Comparison of ENCODE assay signal across 20 mouse cellular contexts in genomic region chr9:32713790-32714189, GRCm38 (mm10).
DNase-seq lines count a peak whose midpoint lies in the region; ATAC-seq and TF ChIP-seq lines count a peak whose summit lies in the region.
"Had no signal": no experiment of that assay in that cellular context is flagged by ENCODE, and none has a peak within 500 bp of the region (broad histone marks: within the 10 kb centered on the region; RNA-seq: fewer than 3 reads in every experiment).

No protein-coding gene starts in this region.

- no peak for DNase-seq in embryonic facial prominence, embryonic 10.5 days (ENCODE audit: low spot score)
- DNase-seq in heart, postnatal 0 days (ENCODE audit: low spot score) = no peak
- DNase-seq in heart, adult 11 months = no peak
- no peak for DNase-seq in thymus, adult 2 months
- no peak for DNase-seq in thymus, postnatal 10 days (ENCODE audit: low spot score in 2 of 2)
- DNase-seq in cerebellum, postnatal 4 days (ENCODE audit: low spot score in 2 of 2) = no peak
- DNase-seq: cerebellum, postnatal 10 days; embryo, embryonic 11 days; kidney, postnatal 14 days; layer of hippocampus, adult 9-11 months; lung, postnatal 14 days; spleen, adult 18-20 months had no signal

- no peak overlapping the region for H3K9ac ChIP-seq in embryonic facial prominence, embryonic 15.5 days
- H3K9ac ChIP-seq in heart, postnatal 0 days (replicated peaks; ENCODE audit: low read depth, low read length) = no peak overlapping the region
- H3K9ac ChIP-seq: forebrain, embryonic 13.5 days; hindbrain, embryonic 14.5 days; intestine, embryonic 15.5 days; liver, embryonic 12.5 days; neural tube, embryonic 12.5 days had no signal

- H3K27ac ChIP-seq in embryonic facial prominence, embryonic 15.5 days (replicated peaks) = peak overlapping the region; percentile 18
- H3K27ac ChIP-seq in embryonic facial prominence, embryonic 10.5 days (replicated peaks) = no peak overlapping the region
- peak overlapping the region; percentile 63; the same call in 1 of the 2 replicates for H3K27ac ChIP-seq in heart, postnatal 0 days (ENCODE audit: low read depth)
- peak overlapping the region; percentile 47 for H3K27ac ChIP-seq in thymus, adult 2 months (ENCODE audit: control insufficient read depth, insufficient read depth, low read length)
- H3K27ac ChIP-seq: forebrain, embryonic 13.5 days; hindbrain, embryonic 14.5 days; intestine, embryonic 15.5 days; liver, embryonic 12.5 days; neural tube, embryonic 12.5 days had no signal

- ATAC-seq in embryonic facial prominence, embryonic 15.5 days (ENCODE audit: insufficient number of reproducible peaks, low FRiP score, low TSS enrichment, low read depth) = no peak
- no peak for ATAC-seq in heart, postnatal 0 days (ENCODE audit: insufficient read depth, low read depth)
- no peak for ATAC-seq in frontal cortex, adult (ENCODE audit: low TSS enrichment)
- ATAC-seq: forebrain, embryonic 13.5 days; intestine, embryonic 15.5 days; liver, embryonic 12.5 days; midbrain, embryonic 16.5 days had no signal

- peaks cover 88% of the 10 kb centered on the region for H3K4me1 ChIP-seq in embryonic facial prominence, embryonic 15.5 days
- H3K4me1 ChIP-seq in embryonic facial prominence, embryonic 10.5 days = peaks cover 97% of the 10 kb centered on the region
- H3K4me1 ChIP-seq in heart, postnatal 0 days (ENCODE audit: control insufficient read depth, insufficient read depth) = peaks cover 64% of the 10 kb centered on the region
- H3K4me1 ChIP-seq in thymus, adult 2 months (replicated peaks; ENCODE audit: control insufficient read depth, insufficient read depth, low read length) = peaks cover 74% of the 10 kb centered on the region

- no peaks in the 10 kb centered on the region for H3K27me3 ChIP-seq in embryonic facial prominence, embryonic 15.5 days
- peaks cover 8% of the 10 kb centered on the region; the same call in 1 of the 2 replicates for H3K27me3 ChIP-seq in embryonic facial prominence, embryonic 10.5 days (replicated peaks; ENCODE audit: low read depth, poor library complexity, severe bottlenecking)
- no peaks in the 10 kb centered on the region for H3K27me3 ChIP-seq in heart, postnatal 0 days (ENCODE audit: control insufficient read depth, insufficient read depth, low read length)
- no peaks in the 10 kb centered on the region for H3K27me3 ChIP-seq in thymus, adult 2 months (ENCODE audit: control insufficient read depth, insufficient read depth, low read length)
- H3K27me3 ChIP-seq: intestine, embryonic 15.5 days had no signal

- H3K9me3 ChIP-seq in embryonic facial prominence, embryonic 15.5 days (replicated peaks) = no peaks in the 10 kb centered on the region
- H3K9me3 ChIP-seq in embryonic facial prominence, embryonic 10.5 days = no peaks in the 10 kb centered on the region
- no peaks in the 10 kb centered on the region for H3K9me3 ChIP-seq in heart, postnatal 0 days (replicated peaks; ENCODE audit: control insufficient read depth, low read length)
- H3K9me3 ChIP-seq: forebrain, embryonic 13.5 days; intestine, embryonic 15.5 days; liver, embryonic 12.5 days had no signal

- 43% methylated on average over 4 of the region's 4 CpGs for WGBS in embryonic facial prominence, embryonic 15.5 days
- 70% methylated on average over 4 of the region's 4 CpGs for WGBS in embryonic facial prominence, embryonic 10.5 days
- 51% methylated on average over 4 of the region's 4 CpGs for WGBS in heart, postnatal 0 days
- 78% methylated on average over 4 of the region's 4 CpGs for WGBS in thymus, adult 2 months

- TF ChIP-seq CTCF in heart, postnatal 0 days (IDR thresholded peaks at IDR 0.05; ENCODE audit: low read depth) = no peak
- no peak for TF ChIP-seq CTCF in thymus, adult 2 months (IDR thresholded peaks at IDR 0.05; ENCODE audit: borderline replicate concordance, control insufficient read depth, extremely low read depth, insufficient read depth, low read length, poor library complexity)

- no peak overlapping the region for H3K4me2 ChIP-seq in embryonic facial prominence, embryonic 15.5 days (replicated peaks)
- no peak overlapping the region for H3K4me2 ChIP-seq in heart, postnatal 0 days (ENCODE audit: low read depth, low read length)
- H3K4me2 ChIP-seq: forebrain, embryonic 13.5 days; hindbrain, embryonic 14.5 days; intestine, embryonic 15.5 days; liver, embryonic 12.5 days; neural tube, embryonic 12.5 days had no signal

- no peak for TF ChIP-seq POLR2A in thymus, adult 2 months (IDR thresholded peaks at IDR 0.05; ENCODE audit: control insufficient read depth, extremely low read depth, insufficient read depth, low read length, poor library complexity)

- no peak overlapping the region for H3K4me3 ChIP-seq in embryonic facial prominence, embryonic 15.5 days (replicated peaks)
- no peak overlapping the region for H3K4me3 ChIP-seq in embryonic facial prominence, embryonic 10.5 days
- H3K4me3 ChIP-seq in heart, postnatal 0 days (ENCODE audit: low read depth, low read length) = no peak overlapping the region
- no peak overlapping the region for H3K4me3 ChIP-seq in thymus, adult 2 months (ENCODE audit: control insufficient read depth, insufficient read depth, low read length)
- H3K4me3 ChIP-seq: forebrain, embryonic 13.5 days; intestine, embryonic 15.5 days; liver, embryonic 12.5 days; neural tube, embryonic 12.5 days had no signal

- TF ChIP-seq EP300 in heart, postnatal 0 days (IDR thresholded peaks at IDR 0.05; ENCODE audit: low read depth) = no peak

- H3K36me3 ChIP-seq in embryonic facial prominence, embryonic 15.5 days = no peaks in the 10 kb centered on the region
- H3K36me3 ChIP-seq in embryonic facial prominence, embryonic 10.5 days (replicated peaks) = no peaks in the 10 kb centered on the region
- H3K36me3 ChIP-seq in heart, postnatal 0 days (replicated peaks; ENCODE audit: control insufficient read depth, insufficient read depth, low read length) = 0 out of 2 replicates have a peak, but pooled peaks cover 5% of the 10 kb centered on the region
- H3K36me3 ChIP-seq in thymus, adult 2 months (ENCODE audit: control insufficient read depth, insufficient read depth, low read length) = peaks cover 75% of the 10 kb centered on the region
- H3K36me3 ChIP-seq: intestine, embryonic 15.5 days; liver, embryonic 12.5 days; neural tube, embryonic 12.5 days had no signal
